Mouse (Mus musculus): ENCODE measurements around the gene Ada. TPM values are rescaled to one million over a fixed set of nuclear protein-coding genes. Genes with fewer than 3 reads are reported as not detected.

The Ada gene
- total and polyA plus RNA-seq, 2 experiments from 2014 or later, result 2.2 to 4.1 TPM

- no peak for DNase-seq (ENCODE audit: low spot score)
- Histone ChIP-seq H3K9me3 (replicated peaks; ENCODE audit: control insufficient read depth, low read length) (no peaks in the 10 kb centered on the region), H3K9ac (replicated peaks; ENCODE audit: low read depth, low read length) (no peak overlapping the region), H3K36me3 (replicated peaks; ENCODE audit: control insufficient read depth, insufficient read depth, low read length) (no peaks in the 10 kb centered on the region), H3K4me2 (ENCODE audit: low read depth, low read length) (no peak overlapping the region), H3K4me3 (ENCODE audit: low read depth, low read length) (no peak overlapping the region), H3K4me1 (ENCODE audit: control insufficient read depth, insufficient read depth) (peaks cover 6% of the 10 kb centered on the region), H3K27me3 (ENCODE audit: control insufficient read depth, insufficient read depth, low read length) (peaks cover 16% of the 10 kb centered on the region), H3K27ac (ENCODE audit: low read depth) (no peak overlapping the region)
- TF ChIP-seq CTCF (IDR thresholded peaks at IDR 0.05; ENCODE audit: low read depth), result no peak
- no peak for TF ChIP-seq EP300 (IDR thresholded peaks at IDR 0.05; ENCODE audit: low read depth)
- no peak for ATAC-seq (ENCODE audit: insufficient read depth, low read depth)
- 81% methylated on average over 5 of the region's 5 CpGs for WGBS
Observed at GRCm38 (mm10) chr2:163754228-163754627, 4.2 kb upstream of the Ada start.

- DNase-seq (ENCODE audit: low spot score) (no peak), ATAC-seq (ENCODE audit: insufficient read depth, low read depth) (no peak)
- Histone ChIP-seq H3K9ac (replicated peaks; ENCODE audit: low read depth, low read length) (no peak overlapping the region), H3K4me2 (ENCODE audit: low read depth, low read length) (no peak overlapping the region), H3K4me3 (ENCODE audit: low read depth, low read length) (no peak overlapping the region), H3K27ac (ENCODE audit: low read depth) (peak overlapping the region; percentile 39; the same call in 1 of the 2 replicates), H3K36me3 (replicated peaks; ENCODE audit: control insufficient read depth, insufficient read depth, low read length) (no peaks in the 10 kb centered on the region), H3K9me3 (replicated peaks; ENCODE audit: control insufficient read depth, low read length) (no peaks in the 10 kb centered on the region), H3K27me3 (ENCODE audit: control insufficient read depth, insufficient read depth, low read length) (peaks cover 17% of the 10 kb centered on the region), H3K4me1 (ENCODE audit: control insufficient read depth, insufficient read depth) (peaks cover 11% of the 10 kb centered on the region)
- 76% methylated on average over 10 of the region's 10 CpGs for WGBS
- no peak for TF ChIP-seq CTCF (IDR thresholded peaks at IDR 0.05; ENCODE audit: low read depth)
- no peak for TF ChIP-seq EP300 (IDR thresholded peaks at IDR 0.05; ENCODE audit: low read depth)
Observed at GRCm38 (mm10) chr2:163744801-163745570, 5.1 kb downstream of the Ada start.

- no peak overlapping the region for H3K9ac ChIP-seq (replicated peaks; ENCODE audit: low read depth, low read length)
- TF ChIP-seq CTCF (IDR thresholded peaks at IDR 0.05; ENCODE audit: low read depth) (no peak), EP300 (IDR thresholded peaks at IDR 0.05; ENCODE audit: low read depth) (no peak)
- peaks cover 6% of the 10 kb centered on the region for H3K27me3 ChIP-seq (ENCODE audit: control insufficient read depth, insufficient read depth, low read length)
- no peak overlapping the region for H3K4me2 ChIP-seq (ENCODE audit: low read depth, low read length)
- H3K36me3 ChIP-seq (replicated peaks; ENCODE audit: control insufficient read depth, insufficient read depth, low read length), result no peaks in the 10 kb centered on the region
- DNase-seq (ENCODE audit: low spot score) (no peak), ATAC-seq (ENCODE audit: insufficient read depth, low read depth) (no peak)
- 54% methylated on average over 6 of the region's 6 CpGs for whole genome bisulfite sequencing
- no peak overlapping the region for H3K4me3 ChIP-seq (ENCODE audit: low read depth, low read length)
- H3K9me3 ChIP-seq (replicated peaks; ENCODE audit: control insufficient read depth, low read length), result no peaks in the 10 kb centered on the region
- peaks cover 4% of the 10 kb centered on the region; the same call in 1 of the 2 replicates for H3K4me1 ChIP-seq (ENCODE audit: control insufficient read depth, insufficient read depth)
- no peak overlapping the region for H3K27ac ChIP-seq (ENCODE audit: low read depth)
Observed at GRCm38 (mm10) chr2:163743357-163743756, 6.7 kb downstream of the Ada start.

- DNase-seq (ENCODE audit: low spot score) (no peak), ATAC-seq (ENCODE audit: insufficient read depth, low read depth) (no peak)
- Histone ChIP-seq H3K27ac (ENCODE audit: low read depth) (no peak overlapping the region), H3K4me3 (ENCODE audit: low read depth, low read length) (no peak overlapping the region), H3K4me2 (ENCODE audit: low read depth, low read length) (no peak overlapping the region), H3K9me3 (replicated peaks; ENCODE audit: control insufficient read depth, low read length) (no peaks in the 10 kb centered on the region), H3K36me3 (replicated peaks; ENCODE audit: control insufficient read depth, insufficient read depth, low read length) (no peaks in the 10 kb centered on the region), H3K4me1 (ENCODE audit: control insufficient read depth, insufficient read depth) (peaks cover 4% of the 10 kb centered on the region; the same call in 1 of the 2 replicates), H3K9ac (replicated peaks; ENCODE audit: low read depth, low read length) (no peak overlapping the region), H3K27me3 (ENCODE audit: control insufficient read depth, insufficient read depth, low read length) (no peaks in the 10 kb centered on the region)
- 78% methylated on average over 5 of the region's 5 CpGs for WGBS
- TF ChIP-seq EP300 (IDR thresholded peaks at IDR 0.05; ENCODE audit: low read depth) (no peak), CTCF (IDR thresholded peaks at IDR 0.05; ENCODE audit: low read depth) (no peak)
Observed at GRCm38 (mm10) chr2:163742656-163743055, 7.4 kb downstream of the Ada start.

GRCm38 (mm10) chr2:163735980-163736379 lies 14.1 kb downstream of the Ada start:
- peaks cover 16% of the 10 kb centered on the region for H3K4me1 ChIP-seq (ENCODE audit: control insufficient read depth, insufficient read depth)
- peak; percentile 89 for DNase-seq (ENCODE audit: low spot score)
- peak; percentile 86 for ATAC-seq (ENCODE audit: insufficient read depth, low read depth)
- H3K9me3 ChIP-seq (replicated peaks; ENCODE audit: control insufficient read depth, low read length), result no peaks in the 10 kb centered on the region
- H3K4me2 ChIP-seq (ENCODE audit: low read depth, low read length), result no peak overlapping the region
- no peak overlapping the region for H3K9ac ChIP-seq (replicated peaks; ENCODE audit: low read depth, low read length)
- no peaks in the 10 kb centered on the region for H3K27me3 ChIP-seq (ENCODE audit: control insufficient read depth, insufficient read depth, low read length)
- WGBS, result 27% methylated on average over 6 of the region's 6 CpGs
- H3K36me3 ChIP-seq (replicated peaks; ENCODE audit: control insufficient read depth, insufficient read depth, low read length), result peaks cover 7% of the 10 kb centered on the region; the same call in 1 of the 2 replicates
- no peak overlapping the region for H3K27ac ChIP-seq (ENCODE audit: low read depth)
- no peak overlapping the region for H3K4me3 ChIP-seq (ENCODE audit: low read depth, low read length)
- TF ChIP-seq CTCF (IDR thresholded peaks at IDR 0.05; ENCODE audit: low read depth) (no peak), EP300 (IDR thresholded peaks at IDR 0.05; ENCODE audit: low read depth) (peak; percentile 51)
